Mouse (Mus musculus): Measurements from ENCODE around the gene C1d. TPM values are rescaled to one million over a fixed set of nuclear protein-coding genes. Genes with fewer than 3 reads are reported as not detected.
"Not testable (repeated sequence)": the region's sequence is repeated elsewhere in the genome, so short reads cannot be mapped to it uniquely, and the experiment has no call there.

Gene C1d
- 10 to 100 TPM; 82.5 to 91.2 TPM for polyA plus RNA-seq (2017; shearing (Covaris generic))

GRCm38 (mm10) chr11:17257443-17257842 is at the start of gene C1d:
Gene C1d (plus strand): TSS chr11:17257579.
- peak; percentile 81 for ATAC-seq

GRCm38 (mm10) chr11:17211258-17212140 is 45.9 kb upstream of the C1d start, which contains the start of gene Pno1:
Gene Pno1 (minus strand): TSS chr11:17211568.
- peak; percentile 91 for ATAC-seq

- ATAC-seq: peak; percentile 12
Measured at GRCm38 (mm10) chr11:17212141-17212495, 45.3 kb upstream of the C1d start.

DNA sequence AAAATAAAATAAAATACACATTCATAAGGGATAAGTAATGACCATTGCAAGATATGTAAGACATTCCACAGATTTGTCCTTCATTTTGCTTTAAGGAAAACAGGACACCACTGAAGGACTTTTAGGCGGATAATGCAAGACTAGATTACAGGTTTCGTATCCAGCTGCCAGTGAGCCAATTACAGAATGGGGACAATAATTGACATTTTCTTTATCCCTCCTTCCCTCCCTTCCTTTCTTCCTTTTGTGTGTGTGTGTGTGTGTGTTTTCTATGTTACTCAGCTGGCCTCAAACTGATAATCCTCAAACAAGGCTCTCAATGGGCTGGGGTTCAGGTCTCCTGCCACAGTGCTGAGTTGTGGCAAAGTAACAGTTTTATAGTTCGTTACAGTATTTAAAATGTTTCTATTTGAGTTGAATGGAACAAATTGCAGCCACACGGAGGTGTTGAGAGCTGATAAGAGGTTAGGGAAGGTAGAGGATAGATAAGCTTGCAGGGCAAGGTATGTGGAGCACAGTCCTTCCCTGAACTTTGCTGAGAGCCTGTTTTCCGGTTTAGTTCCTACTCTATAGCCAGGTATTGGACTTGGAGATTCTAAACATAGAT is 44.4 kb upstream of the C1d start:
- no peak for ATAC-seq

GRCm38 (mm10) chr11:17215475-17215874 is 41.9 kb upstream of the C1d start:
- no peak for ATAC-seq

- ATAC-seq: no peak
Measured at GRCm38 (mm10) chr11:17221126-17221525, 36.3 kb upstream of the C1d start.

GRCm38 (mm10) chr11:17232792-17233191 is 24.6 kb upstream of the C1d start:
- no peak for ATAC-seq

GRCm38 (mm10) chr11:17236449-17237037 is 20.8 kb upstream of the C1d start:
- peak; percentile 68 for ATAC-seq

GRCm38 (mm10) chr11:17238598-17238997 is 18.8 kb upstream of the C1d start:
- not testable (repeated sequence) for ATAC-seq

GRCm38 (mm10) chr11:17248715-17249114 is 8.7 kb upstream of the C1d start:
- ATAC-seq: no peak

DNA sequence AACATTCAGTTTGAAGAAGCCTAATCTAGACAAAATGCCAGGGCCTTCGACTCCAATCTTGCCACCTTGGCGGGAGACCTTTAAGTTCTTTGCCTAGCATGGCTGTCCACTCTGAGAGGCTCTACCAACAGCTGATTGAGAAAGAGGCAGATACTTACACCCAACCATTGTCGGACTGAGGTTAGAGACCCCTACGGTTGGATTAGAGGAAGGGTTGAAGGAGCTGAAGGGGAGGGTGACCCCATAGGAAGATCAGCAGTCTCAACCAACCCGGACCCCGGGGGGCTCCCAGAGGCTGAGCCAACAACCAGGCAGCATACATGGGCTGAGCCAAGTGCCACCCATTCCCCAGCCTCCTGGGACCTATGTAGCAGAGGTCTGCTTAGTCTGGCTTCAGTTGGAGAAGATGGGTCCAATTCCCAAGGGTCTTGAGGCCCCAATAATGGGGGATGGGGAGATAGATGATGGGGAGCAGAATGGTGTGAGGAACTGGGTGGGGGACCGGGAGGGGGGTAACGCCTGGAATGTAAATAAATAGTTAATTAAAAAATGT is 490 bp upstream of the C1d start:
- ATAC-seq: no peak

DNA sequence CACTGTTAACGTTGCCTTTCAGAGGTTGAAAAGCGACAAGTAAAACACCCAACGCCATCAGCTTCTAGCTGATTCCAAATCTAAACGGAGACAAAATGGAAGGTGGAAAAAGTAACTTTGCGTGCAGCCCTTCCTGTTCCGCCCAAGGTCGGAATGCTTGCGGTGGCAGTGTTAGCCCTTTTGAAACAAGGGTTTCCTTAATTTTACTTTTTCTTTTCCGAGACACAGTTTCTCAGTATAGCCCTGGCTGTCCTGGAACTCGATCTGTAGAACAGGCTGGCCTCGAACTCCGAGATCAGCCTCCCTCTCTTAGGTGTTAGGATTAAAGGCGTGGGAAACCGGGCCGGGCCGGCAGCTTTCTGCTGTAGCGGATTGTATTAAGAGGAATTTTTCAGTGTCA is 482 bp downstream of the C1d start:
- peak; percentile 74 for ATAC-seq

DNA sequence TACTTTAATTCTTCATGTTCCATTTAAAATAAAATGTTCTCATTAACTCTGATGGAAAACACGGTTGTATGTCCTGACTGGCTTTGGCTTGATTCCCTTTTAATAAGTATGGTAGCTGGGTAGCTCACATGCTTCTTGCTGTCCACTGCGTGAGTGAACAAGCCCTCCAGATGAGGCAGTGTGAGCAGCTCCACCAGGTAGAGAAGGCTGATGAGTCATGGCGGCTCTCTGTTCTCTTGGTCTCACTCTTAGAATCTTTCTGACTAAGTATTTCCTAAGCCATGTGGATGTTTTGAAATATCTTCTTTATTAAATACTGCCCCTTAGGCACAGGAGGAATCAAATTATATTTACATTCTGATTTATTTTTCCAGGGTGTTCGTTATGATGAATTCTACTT is 9.8 kb downstream of the C1d start:
- no peak for ATAC-seq

- ATAC-seq: no peak
Measured at GRCm38 (mm10) chr11:17268801-17269200, 11.4 kb downstream of the C1d start.

DNA sequence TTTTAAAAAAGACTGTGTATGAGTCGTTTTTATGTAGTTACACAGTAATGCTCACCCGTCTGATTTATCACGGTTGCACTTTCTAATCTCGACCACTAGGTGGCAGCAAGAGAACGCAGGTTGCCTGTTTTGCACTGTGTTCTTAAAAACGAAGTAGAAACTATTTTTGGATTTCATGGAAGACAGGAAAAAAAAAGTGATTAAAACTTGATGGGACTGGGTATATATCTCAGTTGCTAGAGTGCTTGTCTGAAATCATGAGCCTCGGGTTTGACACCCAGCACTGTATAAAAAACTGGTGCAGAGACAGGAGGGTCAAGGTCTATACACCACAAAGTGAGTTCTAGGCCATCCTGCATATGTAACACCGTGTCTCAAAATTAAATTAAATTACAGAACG is 22.6 kb downstream of the C1d start:
- ATAC-seq: peak; percentile 83

- peak; percentile 58 for ATAC-seq
Measured at GRCm38 (mm10) chr11:17284055-17284454, 26.7 kb downstream of the C1d start.

DNA sequence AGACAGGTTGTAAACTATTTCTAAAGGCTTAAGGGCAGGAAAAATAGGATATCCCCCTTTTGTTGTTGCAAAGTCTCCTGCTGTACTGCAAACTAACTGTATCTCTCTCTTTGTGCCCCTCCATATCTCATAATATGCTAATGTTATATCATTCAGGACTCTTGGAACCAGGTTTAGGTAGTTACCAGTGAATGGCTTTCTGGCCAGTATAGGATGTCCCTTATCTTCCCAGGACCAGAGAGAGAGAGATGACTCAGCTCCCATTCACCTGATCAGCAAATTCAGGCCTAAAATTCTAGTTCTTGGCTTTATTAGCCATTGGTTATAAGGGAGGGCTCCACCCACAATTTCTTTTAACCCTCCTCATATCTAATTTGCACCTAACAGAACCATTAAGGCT is 31.5 kb downstream of the C1d start:
- no peak for ATAC-seq

DNA sequence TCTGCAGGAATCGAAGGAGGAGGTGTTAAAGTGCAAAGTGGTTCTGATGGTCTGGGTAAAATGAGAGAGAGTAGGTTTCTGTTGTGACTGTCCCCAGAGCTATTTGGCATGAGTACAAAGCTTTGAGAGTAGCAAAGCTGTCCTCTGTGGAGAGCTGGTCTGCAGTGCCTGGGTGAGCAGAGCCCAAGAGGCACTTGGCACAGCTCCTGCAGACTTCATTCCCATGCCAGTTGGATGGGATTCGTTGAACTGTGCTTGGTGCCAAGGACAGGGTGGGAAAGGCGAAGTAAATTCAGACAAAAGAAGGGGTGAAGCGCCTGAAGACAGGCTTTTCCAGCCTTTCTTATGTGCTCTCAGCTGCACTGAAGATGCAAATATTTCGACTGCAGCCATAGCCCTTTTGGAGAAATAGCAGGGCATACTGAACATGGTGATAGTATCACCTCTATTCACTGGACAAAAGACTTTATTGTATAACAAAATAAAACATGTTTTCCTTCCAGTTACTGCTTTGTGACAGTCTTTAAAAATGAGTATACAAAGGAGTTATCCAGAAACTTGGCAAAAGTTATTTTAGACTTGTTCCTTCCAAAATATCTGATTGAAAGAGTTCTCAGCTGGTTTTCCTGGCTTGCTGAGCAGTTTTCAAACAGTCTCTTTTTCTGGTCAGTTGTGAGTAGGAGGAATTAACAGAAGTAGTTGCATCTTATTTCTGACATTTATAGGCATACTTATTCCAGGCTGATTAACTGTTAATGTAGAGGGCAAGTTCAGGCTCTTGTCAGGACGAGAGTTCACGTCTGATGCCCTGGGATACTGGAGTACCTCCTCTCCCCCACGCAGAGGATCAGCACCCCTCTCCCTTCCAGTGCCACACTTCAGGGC is 48.9 kb downstream of the C1d start:
- ATAC-seq: no peak

GRCm38 (mm10) chr11:17307457-17307856 is 50.1 kb downstream of the C1d start:
- no peak for ATAC-seq

Measured in CD4-positive, CD25-positive, alpha-beta regulatory T cell, adult 4 months (primary cell).